Mouse (Mus musculus): ENCODE data around the gene Ubxn10. TPM values are rescaled to one million over a fixed set of nuclear protein-coding genes. Genes with fewer than 3 reads are reported as not detected.

The Ubxn10 gene
- total and polyA plus RNA-seq, 2 experiments, result under 0.01 to 0.05 TPM

- no peak overlapping the region for H3K27ac ChIP-seq (replicated peaks; ENCODE audit: insufficient read depth, low read depth, low read length)
- H3K27me3 ChIP-seq (ENCODE audit: control insufficient read depth, insufficient read depth, low read length), result no peaks in the 10 kb centered on the region
- no peak overlapping the region for H3K9ac ChIP-seq (ENCODE audit: low read depth, low read length)
- H3K4me1 ChIP-seq (ENCODE audit: control insufficient read depth, insufficient read depth, low read length), result no peaks in the 10 kb centered on the region
- no peak for TF ChIP-seq POLR2A (IDR thresholded peaks at IDR 0.05; ENCODE audit: extremely low read depth, insufficient read depth, low read length)
- TF ChIP-seq CTCF (IDR thresholded peaks at IDR 0.05; ENCODE audit: low read depth, low read length), result no peak
- no peaks in the 10 kb centered on the region for H3K36me3 ChIP-seq (ENCODE audit: control insufficient read depth, insufficient read depth, low read length)
- no peak overlapping the region for H3K4me3 ChIP-seq (ENCODE audit: insufficient read depth, low read depth, low read length)
- no peaks in the 10 kb centered on the region for H3K79me2 ChIP-seq (ENCODE audit: control insufficient read depth, insufficient read depth, low read length)
- no peak for DNase-seq (ENCODE audit: extremely low read depth, low read depth, low spot score)
- WGBS, result 83% methylated on average over 5 of the region's 5 CpGs
These were observed 18.2 kb downstream of the Ubxn10 start for GRCm38 (mm10) chr4:138718586-138719263.

GRCm38 (mm10) chr4:138716697-138717096 lies 20.3 kb downstream of the Ubxn10 start:
- H3K27ac ChIP-seq (replicated peaks; ENCODE audit: insufficient read depth, low read depth, low read length), result no peak overlapping the region
- H3K9ac ChIP-seq (ENCODE audit: low read depth, low read length), result no peak overlapping the region
- WGBS, result 79% methylated on average over 9 of the region's 9 CpGs
- H3K4me1 ChIP-seq (ENCODE audit: control insufficient read depth, insufficient read depth, low read length), result no peaks in the 10 kb centered on the region
- H3K4me3 ChIP-seq (ENCODE audit: insufficient read depth, low read depth, low read length), result no peak overlapping the region
- no peaks in the 10 kb centered on the region for H3K79me2 ChIP-seq (ENCODE audit: control insufficient read depth, insufficient read depth, low read length)
- no peak for TF ChIP-seq CTCF (IDR thresholded peaks at IDR 0.05; ENCODE audit: low read depth, low read length)
- TF ChIP-seq POLR2A (IDR thresholded peaks at IDR 0.05; ENCODE audit: extremely low read depth, insufficient read depth, low read length), result no peak
- DNase-seq (ENCODE audit: extremely low read depth, low read depth, low spot score), result no peak
- H3K36me3 ChIP-seq (ENCODE audit: control insufficient read depth, insufficient read depth, low read length), result no peaks in the 10 kb centered on the region
- no peaks in the 10 kb centered on the region for H3K27me3 ChIP-seq (ENCODE audit: control insufficient read depth, insufficient read depth, low read length)

GRCm38 (mm10) chr4:138714186-138714585 lies 22.8 kb downstream of the Ubxn10 start:
- Histone ChIP-seq H3K36me3 (ENCODE audit: control insufficient read depth, insufficient read depth, low read length) (no peaks in the 10 kb centered on the region), H3K27ac (replicated peaks; ENCODE audit: insufficient read depth, low read depth, low read length) (no peak overlapping the region), H3K4me1 (ENCODE audit: control insufficient read depth, insufficient read depth, low read length) (no peaks in the 10 kb centered on the region), H3K27me3 (ENCODE audit: control insufficient read depth, insufficient read depth, low read length) (no peaks in the 10 kb centered on the region), H3K4me3 (ENCODE audit: insufficient read depth, low read depth, low read length) (no peak overlapping the region), H3K79me2 (ENCODE audit: control insufficient read depth, insufficient read depth, low read length) (no peaks in the 10 kb centered on the region), H3K9ac (ENCODE audit: low read depth, low read length) (no peak overlapping the region)
- DNase-seq (ENCODE audit: extremely low read depth, low read depth, low spot score), result no peak
- WGBS, result 74% methylated on average over 1 of the region's 1 CpGs
- TF ChIP-seq CTCF (IDR thresholded peaks at IDR 0.05; ENCODE audit: low read depth, low read length) (no peak), POLR2A (IDR thresholded peaks at IDR 0.05; ENCODE audit: extremely low read depth, insufficient read depth, low read length) (no peak)

GRCm38 (mm10) chr4:138712621-138713020 lies 24.3 kb downstream of the Ubxn10 start:
- 81% methylated on average over 8 of the region's 8 CpGs for WGBS
- no peak overlapping the region for H3K9ac ChIP-seq (ENCODE audit: low read depth, low read length)
- TF ChIP-seq CTCF (IDR thresholded peaks at IDR 0.05; ENCODE audit: low read depth, low read length), result no peak
- no peak for TF ChIP-seq POLR2A (IDR thresholded peaks at IDR 0.05; ENCODE audit: extremely low read depth, insufficient read depth, low read length)

GRCm38 (mm10) chr4:138712096-138712495 lies 24.9 kb downstream of the Ubxn10 start:
- no peak overlapping the region for H3K4me3 ChIP-seq (ENCODE audit: insufficient read depth, low read depth, low read length)
- TF ChIP-seq CTCF (IDR thresholded peaks at IDR 0.05; ENCODE audit: low read depth, low read length), result no peak
- no peak for TF ChIP-seq POLR2A (IDR thresholded peaks at IDR 0.05; ENCODE audit: extremely low read depth, insufficient read depth, low read length)
- H3K27ac ChIP-seq (replicated peaks; ENCODE audit: insufficient read depth, low read depth, low read length), result no peak overlapping the region
- no peaks in the 10 kb centered on the region for H3K27me3 ChIP-seq (ENCODE audit: control insufficient read depth, insufficient read depth, low read length)
- no peaks in the 10 kb centered on the region for H3K79me2 ChIP-seq (ENCODE audit: control insufficient read depth, insufficient read depth, low read length)
- no peak overlapping the region for H3K9ac ChIP-seq (ENCODE audit: low read depth, low read length)
- no peaks in the 10 kb centered on the region for H3K36me3 ChIP-seq (ENCODE audit: control insufficient read depth, insufficient read depth, low read length)
- DNase-seq (ENCODE audit: extremely low read depth, low read depth, low spot score), result no peak
- H3K4me1 ChIP-seq (ENCODE audit: control insufficient read depth, insufficient read depth, low read length), result no peaks in the 10 kb centered on the region
- WGBS, result 82% methylated on average over 11 of the region's 11 CpGs

More at GRCm38 (mm10) chr4:138712621-138713020, 24.3 kb downstream of the Ubxn10 start:
- Histone ChIP-seq H3K27me3 (ENCODE audit: control insufficient read depth, insufficient read depth, low read length) (no peaks in the 10 kb centered on the region), H3K4me1 (ENCODE audit: control insufficient read depth, insufficient read depth, low read length) (no peaks in the 10 kb centered on the region), H3K4me3 (ENCODE audit: insufficient read depth, low read depth, low read length) (no peak overlapping the region), H3K79me2 (ENCODE audit: control insufficient read depth, insufficient read depth, low read length) (no peaks in the 10 kb centered on the region), H3K36me3 (ENCODE audit: control insufficient read depth, insufficient read depth, low read length) (no peaks in the 10 kb centered on the region), H3K27ac (replicated peaks; ENCODE audit: insufficient read depth, low read depth, low read length) (no peak overlapping the region)
- DNase-seq (ENCODE audit: extremely low read depth, low read depth, low spot score), result no peak

GRCm38 (mm10) chr4:138711051-138711820 lies 25.7 kb downstream of the Ubxn10 start:
- TF ChIP-seq CTCF (IDR thresholded peaks at IDR 0.05; ENCODE audit: low read depth, low read length) (no peak), POLR2A (IDR thresholded peaks at IDR 0.05; ENCODE audit: extremely low read depth, insufficient read depth, low read length) (no peak)
- no peak overlapping the region for H3K4me3 ChIP-seq (ENCODE audit: insufficient read depth, low read depth, low read length)
- H3K27ac ChIP-seq (replicated peaks; ENCODE audit: insufficient read depth, low read depth, low read length), result no peak overlapping the region
- no peaks in the 10 kb centered on the region for H3K4me1 ChIP-seq (ENCODE audit: control insufficient read depth, insufficient read depth, low read length)
- H3K27me3 ChIP-seq (ENCODE audit: control insufficient read depth, insufficient read depth, low read length), result no peaks in the 10 kb centered on the region
- H3K79me2 ChIP-seq (ENCODE audit: control insufficient read depth, insufficient read depth, low read length), result no peaks in the 10 kb centered on the region
- H3K9ac ChIP-seq (ENCODE audit: low read depth, low read length), result no peak overlapping the region
- WGBS, result 70% methylated on average over 17 of the region's 17 CpGs
- no peaks in the 10 kb centered on the region for H3K36me3 ChIP-seq (ENCODE audit: control insufficient read depth, insufficient read depth, low read length)
- DNase-seq (ENCODE audit: extremely low read depth, low read depth, low spot score), result no peak

Data from liver, adult 2 months (tissue).